Mouse (Mus musculus): ENCODE results near the gene Manba. TPM values are rescaled to one million over a fixed set of nuclear protein-coding genes. Genes with fewer than 3 reads are reported as not detected.
A peak's percentile ranks its signal among the peaks of the same experiment; 100 is the strongest.

The Manba gene
- polyA plus RNA-seq (2015; fragmentation: Nextera tagmentation; extraction: Ambion mirVana): 31.5 and 37.4 TPM in 2 replicates

- Histone ChIP-seq H3K4me3 (peak within 1 kb of the TSS; percentile 91), H3K9ac (peak within 1 kb of the TSS; percentile 93), H3K27me3 (replicated peaks) (no peaks in the 10 kb centered on the region), H3K9me3 (no peaks in the 10 kb centered on the region), H3K36me3 (peaks cover 4% of the 10 kb centered on the region; the same call in 1 of the 2 replicates), H3K4me1 (peaks cover 17% of the 10 kb centered on the region), H3K4me2 (peak within 1 kb of the TSS; percentile 92), H3K27ac (replicated peaks) (peak within 1 kb of the TSS; percentile 84)
- 2% methylated on average over 48 of the region's 48 CpGs for WGBS
- peak; percentile 91 for ATAC-seq (ENCODE audit: extremely low read depth, insufficient number of reproducible peaks, low FRiP score, low TSS enrichment)
These were observed at the start of gene Manba for GRCm38 (mm10) chr3:135485128-135485899. Gene Manba (plus strand): TSS chr3:135485611.

- Histone ChIP-seq H3K4me3 (peak overlapping the region; percentile 97), H3K27ac (replicated peaks) (peak overlapping the region; percentile 82), H3K9me3 (no peaks in the 10 kb centered on the region), H3K9ac (peak overlapping the region; percentile 86), H3K27me3 (replicated peaks) (no peaks in the 10 kb centered on the region), H3K4me2 (peak overlapping the region; percentile 76), H3K4me1 (peaks cover 17% of the 10 kb centered on the region), H3K36me3 (peaks cover 20% of the 10 kb centered on the region)
- WGBS: 54% methylated on average over 14 of the region's 14 CpGs
- ATAC-seq (ENCODE audit: extremely low read depth, insufficient number of reproducible peaks, low FRiP score, low TSS enrichment): no peak
These were observed 48.4 kb upstream of the Manba start for GRCm38 (mm10) chr3:135436901-135437616.

GRCm38 (mm10) chr3:135437758-135438495 lies 47.5 kb upstream of the Manba start, which contains the start of gene Ube2d3:
Gene Ube2d3 (plus strand): TSS chr3:135438149.
- WGBS: under 1% methylated on average over 56 of the region's 56 CpGs
- H3K9me3 ChIP-seq: no peaks in the 10 kb centered on the region
- H3K27me3 ChIP-seq (replicated peaks): no peaks in the 10 kb centered on the region
- H3K36me3 ChIP-seq: peaks cover 21% of the 10 kb centered on the region
- H3K4me1 ChIP-seq: peaks cover 23% of the 10 kb centered on the region
- H3K9ac ChIP-seq: peak within 1 kb of the TSS; percentile 98
- peak; percentile 83 for ATAC-seq (ENCODE audit: extremely low read depth, insufficient number of reproducible peaks, low FRiP score, low TSS enrichment)
- H3K27ac ChIP-seq (replicated peaks): peak within 1 kb of the TSS; percentile 100
- H3K4me2 ChIP-seq: peak within 1 kb of the TSS; percentile 92
- H3K4me3 ChIP-seq: peak within 1 kb of the TSS; percentile 97

GRCm38 (mm10) chr3:135438531-135438912 lies 46.9 kb upstream of the Manba start:
- Histone ChIP-seq H3K36me3 (peaks cover 21% of the 10 kb centered on the region), H3K9me3 (no peaks in the 10 kb centered on the region), H3K27me3 (replicated peaks) (no peaks in the 10 kb centered on the region), H3K4me3 (peak overlapping the region; percentile 97), H3K9ac (peak overlapping the region; percentile 98), H3K27ac (replicated peaks) (peak overlapping the region; percentile 100), H3K4me2 (peak overlapping the region; percentile 92), H3K4me1 (peaks cover 29% of the 10 kb centered on the region)
- peak; percentile 67 for ATAC-seq (ENCODE audit: extremely low read depth, insufficient number of reproducible peaks, low FRiP score, low TSS enrichment)
- under 1% methylated on average over 33 of the region's 50 CpGs for WGBS

GRCm38 (mm10) chr3:135438913-135439531 lies 46.4 kb upstream of the Manba start:
- Histone ChIP-seq H3K4me3 (peak overlapping the region; percentile 97), H3K4me2 (peak overlapping the region; percentile 92), H3K36me3 (peaks cover 25% of the 10 kb centered on the region), H3K4me1 (peaks cover 34% of the 10 kb centered on the region), H3K9me3 (no peaks in the 10 kb centered on the region), H3K9ac (peak overlapping the region; percentile 98), H3K27ac (replicated peaks) (peak overlapping the region; percentile 100), H3K27me3 (replicated peaks) (no peaks in the 10 kb centered on the region)
- ATAC-seq (ENCODE audit: extremely low read depth, insufficient number of reproducible peaks, low FRiP score, low TSS enrichment): peak; percentile 59
- under 1% methylated on average over 53 of the region's 76 CpGs for whole genome bisulfite sequencing

- H3K4me2 ChIP-seq: peak overlapping the region; percentile 92
- peaks cover 38% of the 10 kb centered on the region for H3K4me1 ChIP-seq
- no peaks in the 10 kb centered on the region for H3K9me3 ChIP-seq
- H3K27me3 ChIP-seq (replicated peaks): no peaks in the 10 kb centered on the region
- H3K36me3 ChIP-seq: peaks cover 27% of the 10 kb centered on the region
- no peak for ATAC-seq (ENCODE audit: extremely low read depth, insufficient number of reproducible peaks, low FRiP score, low TSS enrichment)
- peak overlapping the region; percentile 100 for H3K27ac ChIP-seq (replicated peaks)
- 4% methylated on average over 15 of the region's 15 CpGs for WGBS
- peak overlapping the region; percentile 98 for H3K9ac ChIP-seq
- H3K4me3 ChIP-seq: peak overlapping the region; percentile 97
These were observed 45.8 kb upstream of the Manba start for GRCm38 (mm10) chr3:135439651-135440050.

- Histone ChIP-seq H3K9me3 (no peaks in the 10 kb centered on the region), H3K4me1 (peaks cover 42% of the 10 kb centered on the region), H3K27ac (replicated peaks) (peak overlapping the region; percentile 100), H3K9ac (peak overlapping the region; percentile 98), H3K27me3 (replicated peaks) (no peaks in the 10 kb centered on the region), H3K36me3 (peaks cover 29% of the 10 kb centered on the region), H3K4me3 (peak overlapping the region; percentile 97), H3K4me2 (peak overlapping the region; percentile 92)
- 14% methylated on average over 7 of the region's 7 CpGs for WGBS
- no peak for ATAC-seq (ENCODE audit: extremely low read depth, insufficient number of reproducible peaks, low FRiP score, low TSS enrichment)
These were observed 45.2 kb upstream of the Manba start for GRCm38 (mm10) chr3:135440221-135440620.

GRCm38 (mm10) chr3:135440621-135441020 lies 44.8 kb upstream of the Manba start:
- H3K4me2 ChIP-seq: peak overlapping the region; percentile 92
- H3K4me1 ChIP-seq: peaks cover 42% of the 10 kb centered on the region
- ATAC-seq (ENCODE audit: extremely low read depth, insufficient number of reproducible peaks, low FRiP score, low TSS enrichment): no peak
- H3K36me3 ChIP-seq: peaks cover 28% of the 10 kb centered on the region
- H3K27me3 ChIP-seq (replicated peaks): no peaks in the 10 kb centered on the region
- 22% methylated on average over 10 of the region's 10 CpGs for WGBS
- H3K9ac ChIP-seq: peak overlapping the region; percentile 98
- peak overlapping the region; percentile 97 for H3K4me3 ChIP-seq
- no peaks in the 10 kb centered on the region for H3K9me3 ChIP-seq
- H3K27ac ChIP-seq (replicated peaks): peak overlapping the region; percentile 100

GRCm38 (mm10) chr3:135444930-135445329 lies 40.5 kb upstream of the Manba start:
- H3K9me3 ChIP-seq: no peaks in the 10 kb centered on the region
- H3K27ac ChIP-seq (replicated peaks): 0 out of 2 replicates have a peak overlapping the region, but pooled peaks have one; percentile 45
- H3K9ac ChIP-seq: 0 out of 2 replicates have a peak overlapping the region, but pooled peaks have one; percentile 14
- H3K4me1 ChIP-seq: peaks cover 46% of the 10 kb centered on the region
- H3K4me3 ChIP-seq: no peak overlapping the region
- ATAC-seq (ENCODE audit: extremely low read depth, insufficient number of reproducible peaks, low FRiP score, low TSS enrichment): no peak
- H3K36me3 ChIP-seq: peaks cover 43% of the 10 kb centered on the region
- no peaks in the 10 kb centered on the region for H3K27me3 ChIP-seq (replicated peaks)
- peak overlapping the region; percentile 14; the same call in 1 of the 2 replicates for H3K4me2 ChIP-seq

- Histone ChIP-seq H3K36me3 (peaks cover 71% of the 10 kb centered on the region), H3K4me3 (no peak overlapping the region), H3K27ac (replicated peaks) (no peak overlapping the region), H3K9me3 (no peaks in the 10 kb centered on the region), H3K4me1 (peaks cover 3% of the 10 kb centered on the region; the same call in 1 of the 2 replicates), H3K4me2 (no peak overlapping the region), H3K9ac (no peak overlapping the region), H3K27me3 (replicated peaks) (no peaks in the 10 kb centered on the region)
- no peak for ATAC-seq (ENCODE audit: extremely low read depth, insufficient number of reproducible peaks, low FRiP score, low TSS enrichment)
These were observed 26.4 kb upstream of the Manba start for GRCm38 (mm10) chr3:135458981-135459380.
